Mouse (Mus musculus): ENCODE results near the gene Sdc3. TPM values are rescaled to one million over a fixed set of nuclear protein-coding genes. Genes with fewer than 3 reads are reported as not detected.

Gene Sdc3
- total and polyA plus RNA-seq, 3 experiments, result 0.14 to 0.30 TPM; not detected in 1

GRCm38 (mm10) chr4:130798416-130798815, 6.1 kb downstream of the Sdc3 start:
- no peak overlapping the region for H3K4me3 ChIP-seq (replicated peaks in 1 of 3; ENCODE audit: low read depth in 2 of 3, low read length in 2 of 3, poor library complexity in 1 of 3)
- in situ Hi-C loops (cut with MboI; ENCODE audit: low pct_ligation_motif_present, low pct_unique_long_range_greater_than_20kb, low sequenced_read_pairs) (no loop called here), dilution Hi-C loops (cut with MboI; ENCODE audit: extremely low pct_ligation_motif_present, extremely low pct_unique_long_range_greater_than_20kb, low sequenced_read_pairs) (no loop called here)
- H3K9ac ChIP-seq (ENCODE audit: insufficient read depth, low read depth), result no peak overlapping the region
- DNase-seq (ENCODE audit: extremely low read depth), result no peak
- no peak overlapping the region for H3K27ac ChIP-seq (ENCODE audit: insufficient read depth, low read depth)
- no peaks in the 10 kb centered on the region for H3K9me3 ChIP-seq (replicated peaks; ENCODE audit: low read length)
- H3K4me1 ChIP-seq (ENCODE audit: control insufficient read depth in 1 of 2, insufficient read depth in 2 of 2), result peaks cover 10 to 18% of the 10 kb centered on the region in 2 experiments
- H3K27me3 ChIP-seq (replicated peaks), result peaks cover 67% of the 10 kb centered on the region
- no peak for TF ChIP-seq ZKSCAN1 (IDR thresholded peaks at IDR 0.05; ENCODE audit: borderline replicate concordance, low read depth, low read length)
- no peak for TF ChIP-seq TBP (conservative IDR thresholded peaks at IDR 0.05; ENCODE audit: low read depth, low read length)
- no peak for TF ChIP-seq CTCF (conservative IDR thresholded peaks at IDR 0.05 in 1 of 2, IDR thresholded peaks at IDR 0.05 in 1 of 2; ENCODE audit: low read depth in 2 of 2, low read length in 2 of 2)
- TF ChIP-seq SMC3 (IDR thresholded peaks at IDR 0.05; ENCODE audit: low read depth, low read length), result no peak
- TF ChIP-seq POLR2A (IDR thresholded peaks at IDR 0.05; ENCODE audit: low read depth, low read length), result no peak
- no peak for TF ChIP-seq MAFK (IDR thresholded peaks at IDR 0.05; ENCODE audit: insufficient replicate concordance, low read length)
- TF ChIP-seq GABPA (IDR thresholded peaks at IDR 0.05; ENCODE audit: insufficient replicate concordance, low read depth, low read length), result no peak
- no peak for TF ChIP-seq CHD2 (IDR thresholded peaks at IDR 0.05; ENCODE audit: low read length)
- TF ChIP-seq NELFE (IDR thresholded peaks at IDR 0.05; ENCODE audit: low read depth, low read length), result no peak
- TF ChIP-seq MEF2A (IDR thresholded peaks at IDR 0.05; ENCODE audit: borderline replicate concordance, low read depth, low read length), result no peak
- no peak for TF ChIP-seq PAX5 (IDR thresholded peaks at IDR 0.05; ENCODE audit: low read length)
- no peak for TF ChIP-seq USF2 (conservative IDR thresholded peaks at IDR 0.05; ENCODE audit: low read depth, low read length)
- TF ChIP-seq EP300 (IDR thresholded peaks at IDR 0.05; ENCODE audit: low read length), result no peak
- TF ChIP-seq JUN (IDR thresholded peaks at IDR 0.05; ENCODE audit: insufficient read depth, low read depth, low read length), result no peak
- no peak for TF ChIP-seq RAD21 (IDR thresholded peaks at IDR 0.05; ENCODE audit: low read depth, low read length)
- no peak for TF ChIP-seq USF1 (IDR thresholded peaks at IDR 0.05; ENCODE audit: low read depth, low read length)
- no peak for TF ChIP-seq BHLHE40 (IDR thresholded peaks at IDR 0.05; ENCODE audit: low read depth, low read length)
- no peak overlapping the region for H3K4me2 ChIP-seq (ENCODE audit: insufficient read depth, low read depth, poor library complexity, severe bottlenecking)
- no peaks in the 10 kb centered on the region for H3K79me2 ChIP-seq (replicated peaks; ENCODE audit: control insufficient read depth, extremely low read depth, insufficient read depth, poor library complexity, severe bottlenecking)
- H3K36me3 ChIP-seq (replicated peaks in 1 of 2; ENCODE audit: control insufficient read depth in 1 of 2, insufficient read depth in 1 of 2, low read length in 1 of 2), result no peaks in the 10 kb centered on the region

- Histone ChIP-seq H3K27me3 (replicated peaks) (peaks cover 62% of the 10 kb centered on the region), H3K4me3 (replicated peaks in 1 of 3; ENCODE audit: low read depth in 2 of 3, low read length in 2 of 3, poor library complexity in 1 of 3) (no peak overlapping the region), H3K9me3 (replicated peaks; ENCODE audit: low read length) (no peaks in the 10 kb centered on the region), H3K4me2 (ENCODE audit: insufficient read depth, low read depth, poor library complexity, severe bottlenecking) (no peak overlapping the region), H3K36me3 (replicated peaks in 1 of 2; ENCODE audit: control insufficient read depth in 1 of 2, insufficient read depth in 1 of 2, low read length in 1 of 2) (no peaks in the 10 kb centered on the region), H3K27ac (ENCODE audit: insufficient read depth, low read depth) (no peak overlapping the region), H3K4me1 (ENCODE audit: control insufficient read depth in 1 of 2, insufficient read depth in 2 of 2) (peaks cover 10 to 18% of the 10 kb centered on the region in 2 experiments), H3K9ac (ENCODE audit: insufficient read depth, low read depth) (no peak overlapping the region), H3K79me2 (replicated peaks; ENCODE audit: control insufficient read depth, extremely low read depth, insufficient read depth, poor library complexity, severe bottlenecking) (no peaks in the 10 kb centered on the region)
- in situ Hi-C loops (cut with MboI; ENCODE audit: low pct_ligation_motif_present, low pct_unique_long_range_greater_than_20kb, low sequenced_read_pairs), result no loop called here
- dilution Hi-C loops (cut with MboI; ENCODE audit: extremely low pct_ligation_motif_present, extremely low pct_unique_long_range_greater_than_20kb, low sequenced_read_pairs), result no loop called here
- no peak for DNase-seq (ENCODE audit: extremely low read depth)
- TF ChIP-seq PAX5 (IDR thresholded peaks at IDR 0.05; ENCODE audit: low read length) (no peak), SIN3A (IDR thresholded peaks at IDR 0.05; ENCODE audit: low read length) (no peak), ZNF384 (IDR thresholded peaks at IDR 0.05; ENCODE audit: low read depth, low read length) (no peak), UBTF (IDR thresholded peaks at IDR 0.05; ENCODE audit: low read depth, low read length) (no peak), NRF1 (IDR thresholded peaks at IDR 0.05; ENCODE audit: low read depth, low read length) (no peak), CHD1 (IDR thresholded peaks at IDR 0.05; ENCODE audit: low read depth, low read length) (no peak), ELF1 (IDR thresholded peaks at IDR 0.05; ENCODE audit: low read depth, low read length) (no peak), MYC (IDR thresholded peaks at IDR 0.05; ENCODE audit: low read depth, low read length) (no peak), JUN (IDR thresholded peaks at IDR 0.05; ENCODE audit: insufficient read depth, low read depth, low read length) (no peak), USF2 (conservative IDR thresholded peaks at IDR 0.05; ENCODE audit: low read depth, low read length) (no peak), SMC3 (IDR thresholded peaks at IDR 0.05; ENCODE audit: low read depth, low read length) (no peak), ZKSCAN1 (IDR thresholded peaks at IDR 0.05; ENCODE audit: borderline replicate concordance, low read depth, low read length) (no peak), JUND (conservative IDR thresholded peaks at IDR 0.05; ENCODE audit: low read depth, low read length) (no peak), MXI1 (IDR thresholded peaks at IDR 0.05; ENCODE audit: low read depth, low read length) (no peak)
These were observed 6.8 kb downstream of the Sdc3 start for GRCm38 (mm10) chr4:130799118-130799517.
